Mouse (Mus musculus): ENCODE results near the gene Cyp4v3.

DNA sequence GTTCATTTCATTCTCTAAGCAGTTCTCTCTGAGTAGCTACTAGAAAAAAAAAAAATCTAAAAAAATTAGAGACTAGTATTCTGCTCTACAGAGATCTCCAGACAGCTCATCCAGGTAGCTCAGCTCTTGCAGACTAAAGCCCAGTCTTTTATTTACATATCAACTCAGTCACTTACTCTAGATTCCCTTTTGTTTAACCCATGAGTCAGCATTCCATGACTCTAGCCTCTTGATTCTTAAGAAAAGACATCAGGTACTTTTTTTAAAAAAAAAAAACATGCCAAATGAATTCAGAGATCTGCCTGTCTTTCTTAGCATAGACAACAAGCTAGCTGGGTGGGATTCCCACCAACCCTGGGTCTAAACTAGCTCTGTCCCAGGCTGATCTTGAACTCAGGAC is 64.5 kb downstream of the Cyp4v3 start:
- TF ChIP-seq CTCF (IDR thresholded peaks at IDR 0.05; ENCODE audit: borderline replicate concordance, insufficient read depth, low read length): no peak
- no peak for TF ChIP-seq POLR2A (IDR thresholded peaks at IDR 0.05; ENCODE audit: low read depth, low read length)
